Mouse (Mus musculus): Measurements from ENCODE around the gene Gpr19. TPM values are rescaled to one million over a fixed set of nuclear protein-coding genes. Genes with fewer than 3 reads are reported as not detected.

The Gpr19 gene
- total RNA-seq, 1 experiment from 2014 or later = 7.8 TPM

- no peak for ATAC-seq (replicated peaks; ENCODE audit: low read depth, poor library complexity, severe bottlenecking)
Measured at GRCm38 (mm10) chr6:134859021-134859420, 39.4 kb downstream of the Gpr19 start.

- ATAC-seq (replicated peaks; ENCODE audit: low read depth, poor library complexity, severe bottlenecking) = no peak
Measured at GRCm38 (mm10) chr6:134855926-134856325, 42.5 kb downstream of the Gpr19 start.

GRCm38 (mm10) chr6:134854782-134855181 is 43.6 kb downstream of the Gpr19 start:
- no peak for ATAC-seq (replicated peaks; ENCODE audit: low read depth, poor library complexity, severe bottlenecking)

- ATAC-seq (replicated peaks; ENCODE audit: low read depth, poor library complexity, severe bottlenecking) = no peak
Measured at GRCm38 (mm10) chr6:134849985-134850384, 48.4 kb downstream of the Gpr19 start.

- no peak for ATAC-seq (replicated peaks; ENCODE audit: low read depth, poor library complexity, severe bottlenecking)
Measured at GRCm38 (mm10) chr6:134849461-134849860, 48.9 kb downstream of the Gpr19 start.

GRCm38 (mm10) chr6:134848197-134848890 is 50.0 kb downstream of the Gpr19 start:
- ATAC-seq (replicated peaks; ENCODE audit: low read depth, poor library complexity, severe bottlenecking) = 0 out of 2 replicates have a peak, but pooled peaks have one; percentile 45

- ATAC-seq (replicated peaks; ENCODE audit: low read depth, poor library complexity, severe bottlenecking) = no peak
Measured at GRCm38 (mm10) chr6:134847550-134847949, 50.8 kb downstream of the Gpr19 start.

- no peak for ATAC-seq (replicated peaks; ENCODE audit: low read depth, poor library complexity, severe bottlenecking)
Measured at GRCm38 (mm10) chr6:134846308-134846707, 52.1 kb downstream of the Gpr19 start.

GRCm38 (mm10) chr6:134845726-134846125 is 52.7 kb downstream of the Gpr19 start:
- no peak for ATAC-seq (replicated peaks; ENCODE audit: low read depth, poor library complexity, severe bottlenecking)

- no peak for ATAC-seq (replicated peaks; ENCODE audit: low read depth, poor library complexity, severe bottlenecking)
Measured at GRCm38 (mm10) chr6:134840346-134840745, 58.0 kb downstream of the Gpr19 start.

- no peak for ATAC-seq (replicated peaks; ENCODE audit: low read depth, poor library complexity, severe bottlenecking)
Measured at GRCm38 (mm10) chr6:134838111-134838510, 60.3 kb downstream of the Gpr19 start.

GRCm38 (mm10) chr6:134834585-134835251 is 63.7 kb downstream of the Gpr19 start:
- ATAC-seq (replicated peaks; ENCODE audit: low read depth, poor library complexity, severe bottlenecking) = no peak; the same call in 1 of the 2 replicates

GRCm38 (mm10) chr6:134830776-134831175 is 67.6 kb downstream of the Gpr19 start:
- ATAC-seq (replicated peaks; ENCODE audit: low read depth, poor library complexity, severe bottlenecking) = no peak

GRCm38 (mm10) chr6:134829786-134830700 is 68.3 kb downstream of the Gpr19 start, which contains the start of gene Crebl2:
Gene Crebl2, plus strand, starts transcription at chr6:134830154.
- ATAC-seq (replicated peaks; ENCODE audit: low read depth, poor library complexity, severe bottlenecking) = peak; percentile 90

GRCm38 (mm10) chr6:134822844-134823243 is 75.5 kb downstream of the Gpr19 start:
- no peak for ATAC-seq (replicated peaks; ENCODE audit: low read depth, poor library complexity, severe bottlenecking)

GRCm38 (mm10) chr6:134820411-134820810 is 78.0 kb downstream of the Gpr19 start:
- no peak for ATAC-seq (replicated peaks; ENCODE audit: low read depth, poor library complexity, severe bottlenecking)

GRCm38 (mm10) chr6:134819741-134820140 is 78.6 kb downstream of the Gpr19 start:
- ATAC-seq (replicated peaks; ENCODE audit: low read depth, poor library complexity, severe bottlenecking) = no peak
